Mouse (Mus musculus): ENCODE measurements around the gene Dedd.

GRCm38 (mm10) chr1:171280250-171280915 is 48.6 kb upstream of the Dedd start:
- no peak for TF ChIP-seq POLR2A (IDR thresholded peaks at IDR 0.05; ENCODE audit: low read depth, low read length)
- no peak for TF ChIP-seq CTCF (IDR thresholded peaks at IDR 0.05; ENCODE audit: extremely low read depth, insufficient read length, insufficient replicate concordance, low read depth, low read length)
